Mouse (Mus musculus): ENCODE measurements around the gene Igfbp7.

DNA sequence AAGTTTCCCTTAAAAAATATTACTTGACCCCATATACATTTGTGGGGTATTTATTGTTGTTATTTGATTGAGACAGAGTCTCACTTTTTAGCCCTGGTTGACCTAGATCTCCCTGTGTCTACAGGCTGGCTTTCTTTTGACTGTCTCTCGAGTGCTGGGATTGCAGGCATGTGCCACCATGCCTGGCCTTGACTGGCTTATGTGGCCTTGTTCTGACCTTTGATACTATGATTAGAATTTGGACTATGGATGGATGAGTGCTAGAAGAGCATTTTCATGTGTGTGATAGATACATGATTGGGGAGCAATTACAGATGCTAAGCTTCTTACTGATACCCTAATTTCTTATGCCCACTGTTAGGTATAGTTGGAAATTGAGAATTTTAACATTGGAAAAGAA lies 82.9 kb downstream of the Igfbp7 start:
- no peak for TF ChIP-seq CTCF (IDR thresholded peaks at IDR 0.05 in 2 of 3, conservative IDR thresholded peaks at IDR 0.05 in 1 of 3; ENCODE audit: control insufficient read depth in 1 of 3, insufficient read depth in 1 of 3, low read depth in 2 of 3, low read length in 3 of 3, poor library complexity in 1 of 3, severe bottlenecking in 1 of 3)
- TF ChIP-seq USF2 (IDR thresholded peaks at IDR 0.05; ENCODE audit: borderline replicate concordance in 1 of 2, insufficient read depth in 1 of 2, low read depth in 1 of 2, low read length in 2 of 2), result no peak
- TF ChIP-seq CHD1 (IDR thresholded peaks at IDR 0.05; ENCODE audit: low read depth, low read length), result no peak
- no peak for TF ChIP-seq RAD21 (IDR thresholded peaks at IDR 0.05; ENCODE audit: low read depth, low read length)
- TF ChIP-seq RCOR1 (IDR thresholded peaks at IDR 0.05; ENCODE audit: low read depth, low read length), result no peak
- TF ChIP-seq CHD2 (IDR thresholded peaks at IDR 0.05; ENCODE audit: low read length), result no peak
- TF ChIP-seq EP300 (IDR thresholded peaks at IDR 0.05; ENCODE audit: low read depth in 1 of 2, low read length in 2 of 2), result no peak

Measured in MEL (cell line).